Mouse (Mus musculus) kidney, adult 2 months (tissue): ENCODE data around the gene Olfr548-ps1. TPM values are rescaled to one million over a fixed set of nuclear protein-coding genes. Genes with fewer than 3 reads are reported as not detected.
"Not testable (repeated sequence)": the region's sequence is repeated elsewhere in the genome, so short reads cannot be mapped to it uniquely, and the experiment has no call there.

ENCODE experiments used
- DNase-seq: peaks from one replicate; pipeline ENCODE4 v3.0.0; 2021
- H3K27ac ChIP-seq: fragments of 200-500 bp; 2 replicates; pipeline ENCODE4 v1.5.1; 2012; ENCODE audit warnings: low read depth, low read length, control low read depth, inconsistent platforms; ENCODE audit not compliant: insufficient read depth
- H3K27me3 ChIP-seq: fragments of 200-500 bp; replicated peaks from 2 replicates; pipeline ENCODE4 v1.6.1; 2012; ENCODE audit warnings: mild to moderate bottlenecking, moderate library complexity, low read length, inconsistent platforms; ENCODE audit not compliant: control insufficient read depth, insufficient read depth
- H3K36me3 ChIP-seq: fragments of 200-500 bp; 2 replicates; pipeline ENCODE4 v1.6.1; 2012; ENCODE audit warnings: mild to moderate bottlenecking, moderate library complexity, low read length, inconsistent platforms; ENCODE audit not compliant: control insufficient read depth, insufficient read depth
- H3K4me1 ChIP-seq: fragments of 200-500 bp; 2 replicates; pipeline ENCODE4 v1.6.1; 2011; ENCODE audit warnings: low read length; ENCODE audit not compliant: control insufficient read depth, insufficient read depth
- H3K4me3 ChIP-seq: fragments of 200-500 bp; 2 replicates; pipeline ENCODE4 v1.5.1; 2011; ENCODE audit warnings: mild to moderate bottlenecking, low read depth, low read length, control low read depth; ENCODE audit not compliant: insufficient read depth
- CTCF ChIP-seq: fragments of 200-500 bp; conservative IDR thresholded peaks from 2 replicates; pipeline ENCODE4 v1.5.1; 2011; ENCODE audit warnings: low read depth, mild to moderate bottlenecking, control low read depth, low read length, moderate library complexity, mixed read lengths; ENCODE audit not compliant: insufficient read depth, insufficient read length
- POLR2A ChIP-seq: fragments of 200-500 bp; IDR thresholded peaks from one replicate; pipeline ENCODE4 v1.6.1; 2011; ENCODE audit warnings: low read depth, low read length, control low read depth
- WGBS: fragments of 180-500 bp; shearing (Covaris S2); methylation state at CpG from one replicate; pipeline ENCODE4 v1.1.7; 2018; 5-methylcytosine and 5-hydroxymethylcytosine counted together
- polyA plus RNA-seq: library from polyadenylated mRNA; depleted of rRNA; stranded (reverse); fragments of >200 nt; gene quantifications from 2 replicates; pipeline ENCODE4 v1.2.3, GENCODE M21; 2012; rRNA removed

The Olfr548-ps1 gene
- polyA plus RNA-seq = not detected in 2 replicates

GRCm38 (mm10) chr7:102540596-102540995 is at the start of gene Olfr548-ps1:
Gene Olfr548-ps1 (plus strand): TSS chr7:102540896.
- 84% methylated on average over 2 of the region's 2 CpGs for WGBS
- Histone ChIP-seq H3K27me3 (no peaks in the 10 kb centered on the region), H3K27ac (no peak within 1 kb of the TSS), H3K36me3 (no peaks in the 10 kb centered on the region), H3K4me1 (no peaks in the 10 kb centered on the region), H3K4me3 (no peak within 1 kb of the TSS)
- TF ChIP-seq CTCF (no peak), POLR2A (no peak)
- no peak for DNase-seq

- 54% methylated on average over 7 of the region's 7 CpGs for WGBS
- DNase-seq, H3K4me3 ChIP-seq, H3K36me3 ChIP-seq, H3K27me3 ChIP-seq, H3K27ac ChIP-seq, H3K4me1 ChIP-seq: not testable (repeated sequence)
Observed at GRCm38 (mm10) chr7:102494416-102494815, 46.3 kb upstream of the Olfr548-ps1 start.

GRCm38 (mm10) chr7:102499473-102499872 is 41.2 kb upstream of the Olfr548-ps1 start, which contains the start of gene Olfr545:
Gene Olfr545 (minus strand): TSS chr7:102499573.
- Histone ChIP-seq H3K27ac (no peak within 1 kb of the TSS), H3K4me1 (no peaks in the 10 kb centered on the region), H3K27me3 (no peaks in the 10 kb centered on the region), H3K4me3 (no peak within 1 kb of the TSS), H3K36me3 (no peaks in the 10 kb centered on the region)
- WGBS = 61% methylated on average over 3 of the region's 3 CpGs
- DNase-seq = no peak
- no peak for TF ChIP-seq CTCF
- no peak for TF ChIP-seq POLR2A

GRCm38 (mm10) chr7:102501986-102502385 is 38.7 kb upstream of the Olfr548-ps1 start:
- Histone ChIP-seq H3K4me3 (no peak overlapping the region), H3K27me3 (no peaks in the 10 kb centered on the region), H3K36me3 (no peaks in the 10 kb centered on the region), H3K27ac (no peak overlapping the region), H3K4me1 (no peaks in the 10 kb centered on the region)
- 74% methylated on average over 5 of the region's 5 CpGs for WGBS
- TF ChIP-seq POLR2A = no peak
- DNase-seq = no peak

GRCm38 (mm10) chr7:102506848-102507247 is 33.8 kb upstream of the Olfr548-ps1 start:
- 44% methylated on average over 3 of the region's 3 CpGs for WGBS
- no peak for TF ChIP-seq POLR2A
- peak; percentile 96 for TF ChIP-seq CTCF
- H3K27ac ChIP-seq = no peak overlapping the region
- no peak overlapping the region for H3K4me3 ChIP-seq
- peak; percentile 77 for DNase-seq
- H3K27me3 ChIP-seq = no peaks in the 10 kb centered on the region
- H3K4me1 ChIP-seq = no peaks in the 10 kb centered on the region
- H3K36me3 ChIP-seq = no peaks in the 10 kb centered on the region

- Histone ChIP-seq H3K27ac (no peak overlapping the region), H3K4me3 (no peak overlapping the region), H3K4me1 (no peaks in the 10 kb centered on the region), H3K36me3 (no peaks in the 10 kb centered on the region), H3K27me3 (no peaks in the 10 kb centered on the region)
- 85% methylated on average over 9 of the region's 9 CpGs for WGBS
- TF ChIP-seq POLR2A (no peak), CTCF (no peak)
- DNase-seq = no peak
Observed at GRCm38 (mm10) chr7:102508066-102508465, 32.6 kb upstream of the Olfr548-ps1 start.

GRCm38 (mm10) chr7:102508666-102509065 is 32.0 kb upstream of the Olfr548-ps1 start:
- no peak for DNase-seq
- Histone ChIP-seq H3K4me1 (no peaks in the 10 kb centered on the region), H3K4me3 (no peak overlapping the region), H3K27ac (no peak overlapping the region), H3K36me3 (no peaks in the 10 kb centered on the region), H3K27me3 (no peaks in the 10 kb centered on the region)
- WGBS = 87% methylated on average over 6 of the region's 6 CpGs
- no peak for TF ChIP-seq CTCF

GRCm38 (mm10) chr7:102509726-102510125 is 31.0 kb upstream of the Olfr548-ps1 start:
- no peak for DNase-seq
- H3K4me3 ChIP-seq = no peak overlapping the region
- WGBS = 80% methylated on average over 7 of the region's 7 CpGs
- no peak overlapping the region for H3K27ac ChIP-seq
- H3K27me3 ChIP-seq = no peaks in the 10 kb centered on the region
- H3K4me1 ChIP-seq = no peaks in the 10 kb centered on the region
- TF ChIP-seq POLR2A (no peak), CTCF (no peak)
- no peaks in the 10 kb centered on the region for H3K36me3 ChIP-seq
